Mouse (Mus musculus) kidney, adult 2 months (tissue): ENCODE data around the gene Eepd1. TPM values are rescaled to one million over a fixed set of nuclear protein-coding genes. Genes with fewer than 3 reads are reported as not detected.

Source experiments
- DNase-seq: peaks from one replicate; pipeline ENCODE4 v3.0.0; 2021
- H3K27ac ChIP-seq: fragments of 200-500 bp; 2 replicates; pipeline ENCODE4 v1.5.1; 2012; ENCODE audit warnings: low read depth, low read length, control low read depth, inconsistent platforms; ENCODE audit not compliant: insufficient read depth
- H3K27me3 ChIP-seq: fragments of 200-500 bp; replicated peaks from 2 replicates; pipeline ENCODE4 v1.6.1; 2012; ENCODE audit warnings: mild to moderate bottlenecking, moderate library complexity, low read length, inconsistent platforms; ENCODE audit not compliant: control insufficient read depth, insufficient read depth
- H3K36me3 ChIP-seq: fragments of 200-500 bp; 2 replicates; pipeline ENCODE4 v1.6.1; 2012; ENCODE audit warnings: mild to moderate bottlenecking, moderate library complexity, low read length, inconsistent platforms; ENCODE audit not compliant: control insufficient read depth, insufficient read depth
- H3K4me1 ChIP-seq: fragments of 200-500 bp; 2 replicates; pipeline ENCODE4 v1.6.1; 2011; ENCODE audit warnings: low read length; ENCODE audit not compliant: control insufficient read depth, insufficient read depth
- H3K4me3 ChIP-seq: fragments of 200-500 bp; 2 replicates; pipeline ENCODE4 v1.5.1; 2011; ENCODE audit warnings: mild to moderate bottlenecking, low read depth, low read length, control low read depth; ENCODE audit not compliant: insufficient read depth
- CTCF ChIP-seq: fragments of 200-500 bp; conservative IDR thresholded peaks from 2 replicates; pipeline ENCODE4 v1.5.1; 2011; ENCODE audit warnings: low read depth, mild to moderate bottlenecking, control low read depth, low read length, moderate library complexity, mixed read lengths; ENCODE audit not compliant: insufficient read depth, insufficient read length
- POLR2A ChIP-seq: fragments of 200-500 bp; IDR thresholded peaks from one replicate; pipeline ENCODE4 v1.6.1; 2011; ENCODE audit warnings: low read depth, low read length, control low read depth
- WGBS: fragments of 180-500 bp; shearing (Covaris S2); methylation state at CpG from one replicate; pipeline ENCODE4 v1.1.7; 2018; 5-methylcytosine and 5-hydroxymethylcytosine counted together
- polyA plus RNA-seq: library from polyadenylated mRNA; depleted of rRNA; stranded (reverse); fragments of >200 nt; gene quantifications from 2 replicates; pipeline ENCODE4 v1.2.3, GENCODE M21; 2012

The Eepd1 gene
- polyA plus RNA-seq, 1 experiment: 4.8 TPM

DNA sequence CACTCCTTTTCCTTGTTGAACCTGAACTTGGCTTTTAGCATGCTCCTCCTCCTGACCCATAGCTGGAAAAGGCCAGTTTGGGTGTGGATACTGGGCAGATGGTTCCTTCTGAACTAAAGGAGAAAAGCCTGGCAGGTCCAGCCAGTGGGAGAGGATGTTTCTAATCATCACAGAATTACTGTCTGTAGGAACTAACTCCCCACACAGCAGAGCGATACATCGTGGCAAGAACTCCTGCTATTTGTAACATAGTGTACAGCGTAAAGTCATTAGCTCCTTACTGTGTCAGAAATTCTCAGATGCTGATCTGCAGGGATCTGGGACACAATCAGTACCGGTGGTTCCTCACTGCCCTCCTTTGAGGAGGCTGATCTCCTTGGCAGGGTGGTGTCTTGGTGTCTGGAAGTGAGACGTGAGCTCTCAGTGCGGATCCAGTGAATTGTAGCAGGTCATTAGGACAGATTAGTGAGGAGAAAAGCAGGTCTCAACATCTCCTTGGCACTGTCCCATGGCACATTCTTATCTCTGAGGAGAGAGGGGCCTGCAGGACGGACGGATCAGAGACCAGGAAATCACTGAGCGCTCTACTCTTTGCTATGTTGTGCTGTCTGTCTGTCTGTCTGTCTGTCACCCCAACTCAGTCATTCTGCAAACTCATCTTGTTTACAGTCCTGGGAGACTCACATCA lies 2.7 kb downstream of the Eepd1 start:
- peaks cover 5% of the 10 kb centered on the region; the same call in 1 of the 2 replicates for H3K4me1 ChIP-seq
- peak overlapping the region; percentile 29; the same call in 1 of the 2 replicates for H3K4me3 ChIP-seq
- no peak for TF ChIP-seq POLR2A
- no peak for TF ChIP-seq CTCF
- H3K27me3 ChIP-seq: no peaks in the 10 kb centered on the region
- H3K27ac ChIP-seq: no peak overlapping the region
- no peak for DNase-seq
- 73% methylated on average over 9 of the region's 9 CpGs for WGBS
- H3K36me3 ChIP-seq: no peaks in the 10 kb centered on the region

DNA sequence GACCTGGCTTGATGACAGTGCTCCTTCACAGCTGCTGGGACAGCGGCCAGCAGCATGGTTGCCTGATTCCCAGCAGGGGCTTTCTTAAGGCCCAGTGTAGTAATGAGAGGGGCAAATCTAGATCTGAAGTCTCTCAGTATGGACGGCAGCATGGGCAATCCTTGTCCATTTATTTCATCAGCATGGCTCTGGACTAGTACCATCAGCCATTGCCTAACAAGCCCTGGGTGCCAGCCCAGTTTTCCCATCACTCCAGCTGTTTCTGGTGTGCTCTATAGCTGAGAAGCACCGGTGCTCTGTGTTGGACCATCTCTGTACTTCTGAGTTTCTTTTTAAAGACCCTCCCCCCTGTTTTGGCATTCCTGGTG lies 3.3 kb downstream of the Eepd1 start:
- H3K4me1 ChIP-seq: peaks cover 5% of the 10 kb centered on the region; the same call in 1 of the 2 replicates
- TF ChIP-seq CTCF: no peak
- no peak for TF ChIP-seq POLR2A
- no peaks in the 10 kb centered on the region for H3K27me3 ChIP-seq
- 79% methylated on average over 3 of the region's 3 CpGs for WGBS
- no peaks in the 10 kb centered on the region for H3K36me3 ChIP-seq
- H3K4me3 ChIP-seq: peak overlapping the region; percentile 29; the same call in 1 of the 2 replicates
- H3K27ac ChIP-seq: no peak overlapping the region
- no peak for DNase-seq

DNA sequence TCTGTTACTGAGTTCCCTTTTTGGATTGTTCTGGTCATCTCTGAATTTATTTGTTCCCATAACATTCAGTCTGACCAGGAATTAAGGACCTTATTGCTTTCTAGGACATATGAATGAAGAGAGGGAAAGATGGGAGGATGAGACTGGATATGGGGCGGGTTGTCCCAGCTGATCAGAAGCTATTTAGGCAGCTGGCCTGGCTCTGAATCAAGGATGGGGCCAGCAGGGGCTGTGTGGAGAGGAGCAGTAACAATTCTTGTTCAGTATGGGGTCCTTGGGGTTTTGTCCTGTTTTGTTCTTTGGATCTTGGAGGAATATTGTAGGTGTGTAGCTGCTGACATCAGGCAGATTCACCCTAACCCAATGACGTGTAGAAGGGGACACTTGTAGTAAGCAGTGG lies 3.7 kb downstream of the Eepd1 start:
- Histone ChIP-seq H3K4me3 (no peak overlapping the region), H3K27ac (no peak overlapping the region)
- TF ChIP-seq POLR2A: no peak
- no peak for TF ChIP-seq CTCF

DNA sequence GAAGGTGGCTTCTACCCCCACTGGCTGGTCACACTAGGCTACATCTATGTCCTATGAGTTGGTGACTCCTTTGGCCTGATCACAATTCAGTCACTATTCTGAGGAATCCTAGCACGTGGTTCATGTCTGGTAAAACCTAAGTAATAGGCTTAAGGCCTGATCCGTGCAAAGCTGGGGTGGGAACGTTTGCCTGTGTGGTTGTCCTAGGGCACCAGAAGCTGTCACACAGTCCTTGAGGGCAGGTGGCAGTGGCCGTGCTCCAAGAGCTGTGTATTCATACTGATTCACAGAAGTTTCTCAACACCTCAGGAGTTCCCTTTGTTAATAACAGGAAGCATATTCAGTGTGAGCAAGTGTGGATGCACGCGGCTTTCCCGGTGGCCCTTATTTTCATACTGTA lies 4.1 kb downstream of the Eepd1 start:
- no peak for DNase-seq
- H3K4me1 ChIP-seq: peaks cover 5% of the 10 kb centered on the region; the same call in 1 of the 2 replicates
- no peak overlapping the region for H3K4me3 ChIP-seq
- 70% methylated on average over 7 of the region's 7 CpGs for WGBS
- H3K36me3 ChIP-seq: no peaks in the 10 kb centered on the region
- TF ChIP-seq CTCF (no peak), POLR2A (no peak)
- H3K27me3 ChIP-seq: no peaks in the 10 kb centered on the region
- H3K27ac ChIP-seq: no peak overlapping the region

More for the DNA sequence above, 3.7 kb downstream of the Eepd1 start:
- Histone ChIP-seq H3K36me3 (no peaks in the 10 kb centered on the region), H3K4me1 (peaks cover 5% of the 10 kb centered on the region; the same call in 1 of the 2 replicates), H3K27me3 (no peaks in the 10 kb centered on the region)
- DNase-seq: no peak
- 87% methylated on average over 2 of the region's 2 CpGs for WGBS

DNA sequence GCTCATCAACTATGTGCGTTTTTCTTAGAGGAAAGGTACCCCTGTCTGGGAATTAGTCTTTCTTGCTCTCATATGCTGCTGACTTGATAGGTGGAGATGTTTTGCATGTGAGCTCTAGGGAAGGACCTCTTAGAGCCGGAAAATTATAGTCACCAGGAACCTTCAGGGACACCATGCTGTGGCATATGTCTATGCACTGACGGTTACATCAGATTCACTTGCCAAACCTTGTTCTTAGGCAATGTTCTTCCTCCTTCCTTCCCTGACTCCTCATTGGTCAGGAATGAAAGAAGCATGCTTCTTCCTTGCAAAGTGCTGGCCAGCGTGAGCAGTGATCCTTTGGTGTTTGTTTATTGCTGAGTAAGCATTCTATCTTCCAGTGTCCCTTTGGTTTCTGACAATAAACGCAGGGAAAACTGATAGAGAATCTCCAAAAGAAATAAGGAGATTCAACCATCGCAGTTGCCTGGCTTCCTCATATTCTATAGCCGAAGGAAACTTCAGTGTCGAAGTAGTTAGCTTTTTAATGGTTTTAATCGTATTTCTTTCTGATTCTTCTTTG lies 5.0 kb downstream of the Eepd1 start:
- DNase-seq: no peak
- Histone ChIP-seq H3K27ac (no peak overlapping the region), H3K4me1 (peaks cover 5% of the 10 kb centered on the region; the same call in 1 of the 2 replicates), H3K36me3 (no peaks in the 10 kb centered on the region), H3K27me3 (no peaks in the 10 kb centered on the region), H3K4me3 (no peak overlapping the region)
- no peak for TF ChIP-seq POLR2A
- no peak for TF ChIP-seq CTCF
- 83% methylated on average over 9 of the region's 9 CpGs for WGBS

DNA sequence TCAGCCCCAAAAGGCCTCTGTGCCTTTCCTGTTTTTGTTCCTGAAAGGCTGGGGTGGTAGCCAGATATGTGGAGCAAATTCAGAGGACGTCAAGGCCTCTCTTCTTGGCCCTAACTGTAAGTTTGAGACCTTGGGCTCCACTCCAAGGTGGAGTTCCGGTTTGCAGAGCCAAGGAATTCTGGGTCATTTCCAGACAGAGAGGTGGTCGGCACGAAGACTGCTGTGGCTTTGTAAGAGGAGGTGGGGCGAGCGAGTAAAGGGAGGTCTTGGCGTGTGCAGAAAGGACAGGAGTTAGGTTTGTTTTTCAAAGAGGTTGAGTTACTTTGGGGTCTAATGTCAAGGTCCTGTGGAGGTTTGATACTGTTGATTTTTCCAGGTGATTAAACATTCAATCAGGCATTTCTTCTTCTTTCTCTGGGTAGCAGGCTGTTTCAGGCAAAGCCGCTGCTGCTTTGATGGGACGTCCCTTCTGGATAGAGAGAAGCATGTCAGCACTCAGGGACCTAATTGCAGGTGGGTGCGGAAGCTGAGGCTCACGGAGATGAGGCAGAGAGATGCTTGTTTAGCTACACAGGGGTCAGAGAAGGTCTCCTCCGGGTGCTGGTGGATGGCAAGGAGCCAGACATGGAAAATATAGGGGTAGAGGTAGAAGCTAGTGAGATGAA lies 6.2 kb downstream of the Eepd1 start:
- WGBS: 28% methylated on average over 12 of the region's 12 CpGs
- Histone ChIP-seq H3K4me3 (no peak overlapping the region), H3K27me3 (no peaks in the 10 kb centered on the region), H3K4me1 (peaks cover 5% of the 10 kb centered on the region; the same call in 1 of the 2 replicates), H3K27ac (peak overlapping the region; percentile 47), H3K36me3 (no peaks in the 10 kb centered on the region)
- TF ChIP-seq CTCF: no peak
- DNase-seq: peak; percentile 71

DNA sequence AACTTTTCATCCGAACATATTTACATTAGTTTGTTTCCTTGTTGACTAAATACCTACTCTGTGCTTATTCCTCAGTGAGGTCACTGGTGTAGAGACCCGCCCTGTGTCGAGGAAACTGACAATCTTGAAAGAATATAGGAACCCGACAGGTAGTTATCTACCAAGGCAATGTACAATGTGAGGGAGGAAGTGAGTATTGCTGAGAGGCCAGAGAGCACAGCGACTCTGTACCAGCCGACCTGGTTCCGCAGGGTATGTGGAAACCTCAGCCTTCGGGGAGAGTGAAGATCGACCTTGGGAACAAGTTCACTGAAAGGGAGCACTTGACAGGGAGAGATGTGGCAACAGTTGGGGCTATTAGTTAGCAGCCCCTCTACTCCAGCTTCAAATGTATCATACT lies 7.2 kb downstream of the Eepd1 start:
- H3K36me3 ChIP-seq: no peaks in the 10 kb centered on the region
- DNase-seq: no peak
- TF ChIP-seq POLR2A (no peak), CTCF (no peak)
- no peak overlapping the region for H3K4me3 ChIP-seq
- peaks cover 5% of the 10 kb centered on the region; the same call in 1 of the 2 replicates for H3K4me1 ChIP-seq
- no peak overlapping the region for H3K27ac ChIP-seq
- WGBS: 86% methylated on average over 9 of the region's 9 CpGs
- H3K27me3 ChIP-seq: no peaks in the 10 kb centered on the region
